Comparison of ENCODE assay signal across 13 mouse cellular contexts in genomic region chrX:99043739-99044138, GRCm38 (mm10). TPM values are rescaled to one million over a fixed set of nuclear protein-coding genes. Genes with fewer than 3 reads are reported as not detected.
DNase-seq lines count a peak whose midpoint lies in the region; ATAC-seq lines count a peak whose summit lies in the region.
"Had no signal": no experiment of that assay in that cellular context is flagged by ENCODE, and none has a peak within 500 bp of the region (broad histone marks: within the 10 kb centered on the region; RNA-seq: fewer than 3 reads in every experiment).

No protein-coding gene starts in this region.

- DNase-seq in hindbrain, embryonic 10.5 days (ENCODE audit: low spot score) = no peak
- DNase-seq in midbrain, embryonic 11.5 days (ENCODE audit: low spot score, missing footprints) = no peak
- no peak for DNase-seq in cerebellum, adult 9-10 months
- DNase-seq in retina, embryonic 14.5 days (ENCODE audit: low spot score) = no peak
- DNase-seq: cerebellum, adult 18-20 months; kidney, adult 9 months had no signal

- peaks cover 87% of the 10 kb centered on the region for H3K27me3 ChIP-seq in hindbrain, embryonic 10.5 days (ENCODE audit: insufficient read depth, poor library complexity, severe bottlenecking)
- peaks cover 50% of the 10 kb centered on the region for H3K27me3 ChIP-seq in hindbrain, embryonic 13.5 days
- H3K27me3 ChIP-seq in midbrain, embryonic 13.5 days = peaks cover 59% of the 10 kb centered on the region
- H3K27me3 ChIP-seq in midbrain, embryonic 11.5 days (ENCODE audit: control insufficient read depth, insufficient read depth, low read length) = peaks cover 33% of the 10 kb centered on the region
- H3K27me3 ChIP-seq in hindbrain, embryonic 15.5 days = peaks cover 33% of the 10 kb centered on the region
- H3K27me3 ChIP-seq in neural tube, embryonic 12.5 days (replicated peaks) = peaks cover 21% of the 10 kb centered on the region
- H3K27me3 ChIP-seq: forebrain, embryonic 15.5 days had no signal

- no peak overlapping the region for H3K9ac ChIP-seq in hindbrain, embryonic 13.5 days
- no peak overlapping the region for H3K9ac ChIP-seq in midbrain, embryonic 13.5 days (replicated peaks)
- no peak overlapping the region for H3K9ac ChIP-seq in midbrain, embryonic 11.5 days (ENCODE audit: low read length)
- no peak overlapping the region for H3K9ac ChIP-seq in hindbrain, embryonic 15.5 days
- H3K9ac ChIP-seq in neural tube, embryonic 12.5 days = no peak overlapping the region

- H3K4me1 ChIP-seq in hindbrain, embryonic 10.5 days (replicated peaks) = 0 out of 2 replicates have a peak, but pooled peaks cover 4% of the 10 kb centered on the region
- H3K4me1 ChIP-seq in hindbrain, embryonic 13.5 days (replicated peaks) = 0 out of 2 replicates have a peak, but pooled peaks cover 4% of the 10 kb centered on the region
- 0 out of 2 replicates have a peak, but pooled peaks cover 2% of the 10 kb centered on the region for H3K4me1 ChIP-seq in midbrain, embryonic 13.5 days (replicated peaks)
- H3K4me1 ChIP-seq in midbrain, embryonic 11.5 days (ENCODE audit: control insufficient read depth, insufficient read depth, low read length) = no peaks in the 10 kb centered on the region; the same call in none of the 2 replicates
- no peaks in the 10 kb centered on the region for H3K4me1 ChIP-seq in hindbrain, embryonic 15.5 days (replicated peaks)
- H3K4me1 ChIP-seq in neural tube, embryonic 12.5 days = no peaks in the 10 kb centered on the region
- H3K4me1 ChIP-seq: midbrain, embryonic 12.5 days had no signal

- no peaks in the 10 kb centered on the region for H3K9me3 ChIP-seq in hindbrain, embryonic 10.5 days
- no peaks in the 10 kb centered on the region for H3K9me3 ChIP-seq in hindbrain, embryonic 13.5 days
- no peaks in the 10 kb centered on the region for H3K9me3 ChIP-seq in midbrain, embryonic 13.5 days
- no peaks in the 10 kb centered on the region for H3K9me3 ChIP-seq in midbrain, embryonic 11.5 days (ENCODE audit: control insufficient read depth, low read length)
- H3K9me3 ChIP-seq in hindbrain, embryonic 15.5 days = no peaks in the 10 kb centered on the region
- H3K9me3 ChIP-seq in neural tube, embryonic 12.5 days = no peaks in the 10 kb centered on the region
- H3K9me3 ChIP-seq: forebrain, embryonic 15.5 days; midbrain, embryonic 12.5 days had no signal

- 67% methylated on average over 5 of the region's 5 CpGs for WGBS in hindbrain, embryonic 10.5 days
- 84% methylated on average over 5 of the region's 5 CpGs for WGBS in hindbrain, embryonic 13.5 days
- WGBS in midbrain, embryonic 13.5 days = 91% methylated on average over 5 of the region's 5 CpGs
- WGBS in midbrain, embryonic 11.5 days = 73% methylated on average over 5 of the region's 5 CpGs
- 87% methylated on average over 5 of the region's 5 CpGs for WGBS in hindbrain, embryonic 15.5 days
- WGBS in neural tube, embryonic 12.5 days = 73% methylated on average over 5 of the region's 5 CpGs

- H3K27ac ChIP-seq in hindbrain, embryonic 10.5 days = no peak overlapping the region
- no peak overlapping the region for H3K27ac ChIP-seq in hindbrain, embryonic 13.5 days
- H3K27ac ChIP-seq in midbrain, embryonic 13.5 days = no peak overlapping the region
- H3K27ac ChIP-seq in midbrain, embryonic 11.5 days (ENCODE audit: low read depth, low read length) = no peak overlapping the region
- no peak overlapping the region for H3K27ac ChIP-seq in hindbrain, embryonic 15.5 days (replicated peaks)
- H3K27ac ChIP-seq in neural tube, embryonic 12.5 days = no peak overlapping the region
- H3K27ac ChIP-seq: forebrain, embryonic 15.5 days; midbrain, embryonic 12.5 days had no signal

- no peak for ATAC-seq in hindbrain, embryonic 13.5 days (ENCODE audit: low FRiP score)
- no peak for ATAC-seq in midbrain, embryonic 13.5 days
- ATAC-seq in midbrain, embryonic 11.5 days (ENCODE audit: low FRiP score) = no peak
- no peak for ATAC-seq in hindbrain, embryonic 15.5 days (ENCODE audit: low FRiP score, low read depth)
- no peak for ATAC-seq in neural tube, embryonic 12.5 days (ENCODE audit: low FRiP score, low read depth)
- ATAC-seq: Patski had no signal

- H3K36me3 ChIP-seq in hindbrain, embryonic 10.5 days = no peaks in the 10 kb centered on the region
- no peaks in the 10 kb centered on the region for H3K36me3 ChIP-seq in hindbrain, embryonic 13.5 days
- H3K36me3 ChIP-seq in midbrain, embryonic 13.5 days = no peaks in the 10 kb centered on the region
- no peaks in the 10 kb centered on the region for H3K36me3 ChIP-seq in midbrain, embryonic 11.5 days (ENCODE audit: control insufficient read depth, insufficient read depth, low read length)
- no peaks in the 10 kb centered on the region for H3K36me3 ChIP-seq in hindbrain, embryonic 15.5 days
- H3K36me3 ChIP-seq in neural tube, embryonic 12.5 days = no peaks in the 10 kb centered on the region
- H3K36me3 ChIP-seq: forebrain, embryonic 15.5 days; midbrain, embryonic 12.5 days had no signal

- peak overlapping the region; percentile 58; the same call in 1 of the 2 replicates for H3K4me3 ChIP-seq in hindbrain, embryonic 10.5 days
- no peak overlapping the region for H3K4me3 ChIP-seq in hindbrain, embryonic 13.5 days
- no peak overlapping the region for H3K4me3 ChIP-seq in midbrain, embryonic 13.5 days (replicated peaks)
- no peak overlapping the region for H3K4me3 ChIP-seq in midbrain, embryonic 11.5 days (ENCODE audit: low read depth, low read length)
- no peak overlapping the region for H3K4me3 ChIP-seq in hindbrain, embryonic 15.5 days
- H3K4me3 ChIP-seq in neural tube, embryonic 12.5 days = no peak overlapping the region

- no peak overlapping the region for H3K4me2 ChIP-seq in hindbrain, embryonic 13.5 days
- peak overlapping the region; percentile 78; the same call in 1 of the 2 replicates for H3K4me2 ChIP-seq in midbrain, embryonic 13.5 days (replicated peaks)
- no peak overlapping the region for H3K4me2 ChIP-seq in midbrain, embryonic 11.5 days
- H3K4me2 ChIP-seq in hindbrain, embryonic 15.5 days = peak overlapping the region; percentile 91
- peak overlapping the region; percentile 76; the same call in 1 of the 2 replicates for H3K4me2 ChIP-seq in neural tube, embryonic 12.5 days (replicated peaks)

RNA-seq across cellular contexts. Expression of gene Stard8, which starts 40.7 kb away (rescaled TPM):
- 15.9 and 17.5 TPM in 2 replicates for polyA plus RNA-seq in hindbrain, embryonic 10.5 days (2016; fragmentation: Nextera tagmentation; extraction: Ambion mirVana)
- 5.6 and 6.0 TPM in 2 replicates for polyA plus RNA-seq in hindbrain, embryonic 13.5 days (2015; fragmentation: Nextera tagmentation; extraction: Ambion mirVana)
- polyA plus RNA-seq in midbrain, embryonic 13.5 days (2015; fragmentation: Nextera tagmentation; extraction: Ambion mirVana) = 4.4 and 5.1 TPM in 2 replicates
- polyA plus RNA-seq in midbrain, embryonic 11.5 days (2014; fragmentation: Nextera tagmentation; extraction: Ambion mirVana) = 7.2 and 8.2 TPM in 2 replicates
- 5.2 and 5.8 TPM in 2 replicates for polyA plus RNA-seq in hindbrain, embryonic 15.5 days (2015; fragmentation: Nextera tagmentation; extraction: Ambion mirVana)
- polyA plus RNA-seq in neural tube, embryonic 12.5 days (2016; fragmentation: Nextera tagmentation; extraction: Ambion mirVana) = 7.7 and 9.2 TPM in 2 replicates

Comparison
In these comparisons a context has a peak if more than half of its experiments do, and no peak if none do; other contexts are left out.
1. H3K4me2 ChIP-seq: peak in midbrain, embryonic 13.5 days (single experiment), hindbrain, embryonic 15.5 days (single experiment) and neural tube, embryonic 12.5 days (single experiment); none in hindbrain, embryonic 13.5 days (single experiment) and midbrain, embryonic 11.5 days (single experiment).